Mouse (Mus musculus): ENCODE measurements around the gene Tdg. TPM values are rescaled to one million over a fixed set of nuclear protein-coding genes. Genes with fewer than 3 reads are reported as not detected.

Tdg gene
- polyA plus RNA-seq, 1 experiment from 2014 or later, result 205 TPM

- Histone ChIP-seq H3K4me1 (peaks cover 5% of the 10 kb centered on the region), H3K9me3 (peaks cover 5% of the 10 kb centered on the region; the same call in 1 of the 2 replicates), H3K27ac (no peak overlapping the region), H3K4me3 (no peak overlapping the region), H3K4me2 (replicated peaks) (no peak overlapping the region), H3K27me3 (no peaks in the 10 kb centered on the region), H3K9ac (no peak overlapping the region), H3K36me3 (peaks cover 77% of the 10 kb centered on the region)
- ATAC-seq (ENCODE audit: insufficient number of reproducible peaks, insufficient read depth, low FRiP score, low TSS enrichment), result no peak
- 91% methylated on average over 3 of the region's 3 CpGs for WGBS
Measured at GRCm38 (mm10) chr10:82636321-82636720, 6.7 kb downstream of the Tdg start.

- WGBS, result 92% methylated on average over 8 of the region's 8 CpGs
- Histone ChIP-seq H3K9me3 (no peaks in the 10 kb centered on the region), H3K27me3 (no peaks in the 10 kb centered on the region), H3K9ac (no peak overlapping the region), H3K4me3 (no peak overlapping the region), H3K4me1 (no peaks in the 10 kb centered on the region), H3K36me3 (peaks cover 82% of the 10 kb centered on the region), H3K27ac (no peak overlapping the region), H3K4me2 (replicated peaks) (no peak overlapping the region)
- no peak for ATAC-seq (ENCODE audit: insufficient number of reproducible peaks, insufficient read depth, low FRiP score, low TSS enrichment)
Measured at GRCm38 (mm10) chr10:82639032-82639698, 9.5 kb downstream of the Tdg start.

GRCm38 (mm10) chr10:82641481-82641880 lies 11.9 kb downstream of the Tdg start:
- H3K36me3 ChIP-seq, result peaks cover 93% of the 10 kb centered on the region
- no peak for ATAC-seq (ENCODE audit: insufficient number of reproducible peaks, insufficient read depth, low FRiP score, low TSS enrichment)
- H3K4me2 ChIP-seq (replicated peaks), result no peak overlapping the region
- no peak overlapping the region for H3K4me3 ChIP-seq
- no peak overlapping the region for H3K27ac ChIP-seq
- no peaks in the 10 kb centered on the region for H3K27me3 ChIP-seq
- H3K9me3 ChIP-seq, result no peaks in the 10 kb centered on the region
- no peaks in the 10 kb centered on the region for H3K4me1 ChIP-seq
- 91% methylated on average over 9 of the region's 9 CpGs for WGBS
- no peak overlapping the region for H3K9ac ChIP-seq

GRCm38 (mm10) chr10:82646083-82646482 lies 16.5 kb downstream of the Tdg start:
- no peak overlapping the region for H3K9ac ChIP-seq
- peaks cover 75% of the 10 kb centered on the region for H3K36me3 ChIP-seq
- no peak overlapping the region for H3K4me3 ChIP-seq
- WGBS, result 93% methylated on average over 8 of the region's 8 CpGs
- no peaks in the 10 kb centered on the region for H3K27me3 ChIP-seq
- H3K4me2 ChIP-seq (replicated peaks), result no peak overlapping the region
- H3K27ac ChIP-seq, result no peak overlapping the region
- H3K4me1 ChIP-seq, result no peaks in the 10 kb centered on the region
- ATAC-seq (ENCODE audit: insufficient number of reproducible peaks, insufficient read depth, low FRiP score, low TSS enrichment), result no peak; the same call in 1 of the 2 replicates
- H3K9me3 ChIP-seq, result no peaks in the 10 kb centered on the region

GRCm38 (mm10) chr10:82647205-82647811 lies 17.7 kb downstream of the Tdg start:
- Histone ChIP-seq H3K4me2 (replicated peaks) (no peak overlapping the region), H3K27me3 (no peaks in the 10 kb centered on the region), H3K27ac (no peak overlapping the region), H3K4me3 (no peak overlapping the region), H3K9me3 (no peaks in the 10 kb centered on the region), H3K4me1 (no peaks in the 10 kb centered on the region), H3K9ac (no peak overlapping the region), H3K36me3 (peaks cover 76% of the 10 kb centered on the region)
- ATAC-seq (ENCODE audit: insufficient number of reproducible peaks, insufficient read depth, low FRiP score, low TSS enrichment), result no peak
- 91% methylated on average over 17 of the region's 17 CpGs for WGBS

GRCm38 (mm10) chr10:82651221-82651620 lies 21.6 kb downstream of the Tdg start:
- Histone ChIP-seq H3K9ac (no peak overlapping the region), H3K4me3 (no peak overlapping the region), H3K9me3 (no peaks in the 10 kb centered on the region), H3K4me1 (no peaks in the 10 kb centered on the region), H3K27me3 (no peaks in the 10 kb centered on the region), H3K4me2 (replicated peaks) (no peak overlapping the region), H3K27ac (no peak overlapping the region), H3K36me3 (peaks cover 41% of the 10 kb centered on the region)
- ATAC-seq (ENCODE audit: insufficient number of reproducible peaks, insufficient read depth, low FRiP score, low TSS enrichment), result no peak
- 89% methylated on average over 5 of the region's 5 CpGs for WGBS

- Histone ChIP-seq H3K9me3 (no peaks in the 10 kb centered on the region), H3K4me3 (no peak overlapping the region), H3K36me3 (peaks cover 28% of the 10 kb centered on the region), H3K9ac (no peak overlapping the region), H3K27ac (no peak overlapping the region), H3K4me2 (replicated peaks) (no peak overlapping the region), H3K4me1 (no peaks in the 10 kb centered on the region), H3K27me3 (no peaks in the 10 kb centered on the region)
- ATAC-seq (ENCODE audit: insufficient number of reproducible peaks, insufficient read depth, low FRiP score, low TSS enrichment), result no peak
- 66% methylated on average over 5 of the region's 5 CpGs for WGBS
Measured at GRCm38 (mm10) chr10:82652625-82653024, 23.0 kb downstream of the Tdg start.

- Histone ChIP-seq H3K9ac (no peak overlapping the region), H3K27me3 (no peaks in the 10 kb centered on the region), H3K4me1 (no peaks in the 10 kb centered on the region), H3K36me3 (peaks cover 20% of the 10 kb centered on the region), H3K9me3 (no peaks in the 10 kb centered on the region), H3K27ac (no peak overlapping the region), H3K4me3 (no peak overlapping the region), H3K4me2 (replicated peaks) (no peak overlapping the region)
- WGBS, result 80% methylated on average over 3 of the region's 3 CpGs
- no peak for ATAC-seq (ENCODE audit: insufficient number of reproducible peaks, insufficient read depth, low FRiP score, low TSS enrichment)
Measured at GRCm38 (mm10) chr10:82654581-82654980, 25.0 kb downstream of the Tdg start.

- H3K27ac ChIP-seq, result no peak overlapping the region
- peaks cover 4% of the 10 kb centered on the region; the same call in 1 of the 2 replicates for H3K4me1 ChIP-seq
- ATAC-seq (ENCODE audit: insufficient number of reproducible peaks, insufficient read depth, low FRiP score, low TSS enrichment), result no peak
- 89% methylated on average over 8 of the region's 8 CpGs for WGBS
- H3K9me3 ChIP-seq, result no peaks in the 10 kb centered on the region
- no peak overlapping the region for H3K9ac ChIP-seq
- H3K27me3 ChIP-seq, result no peaks in the 10 kb centered on the region
- 0 out of 2 replicates have a peak, but pooled peaks cover 3% of the 10 kb centered on the region for H3K36me3 ChIP-seq
- no peak overlapping the region for H3K4me2 ChIP-seq (replicated peaks)
- H3K4me3 ChIP-seq, result no peak overlapping the region
Measured at GRCm38 (mm10) chr10:82661820-82662219, 32.2 kb downstream of the Tdg start.

- WGBS, result 84% methylated on average over 14 of the region's 14 CpGs
- H3K36me3 ChIP-seq, result 0 out of 2 replicates have a peak, but pooled peaks cover 3% of the 10 kb centered on the region
- no peak overlapping the region for H3K4me2 ChIP-seq (replicated peaks)
- H3K9me3 ChIP-seq, result no peaks in the 10 kb centered on the region
- ATAC-seq (ENCODE audit: insufficient number of reproducible peaks, insufficient read depth, low FRiP score, low TSS enrichment), result no peak
- no peak overlapping the region for H3K4me3 ChIP-seq
- no peak overlapping the region for H3K27ac ChIP-seq
- H3K9ac ChIP-seq, result no peak overlapping the region
- H3K4me1 ChIP-seq, result peaks cover 5% of the 10 kb centered on the region; the same call in 1 of the 2 replicates
- H3K27me3 ChIP-seq, result no peaks in the 10 kb centered on the region
Measured at GRCm38 (mm10) chr10:82662267-82662990, 32.8 kb downstream of the Tdg start.

GRCm38 (mm10) chr10:82663289-82663688 lies 33.7 kb downstream of the Tdg start:
- WGBS, result 80% methylated on average over 2 of the region's 2 CpGs
- no peak for ATAC-seq (ENCODE audit: insufficient number of reproducible peaks, insufficient read depth, low FRiP score, low TSS enrichment)
- H3K9me3 ChIP-seq, result no peaks in the 10 kb centered on the region
- no peak overlapping the region for H3K9ac ChIP-seq
- no peak overlapping the region for H3K4me3 ChIP-seq
- H3K27ac ChIP-seq, result no peak overlapping the region
- H3K4me2 ChIP-seq (replicated peaks), result no peak overlapping the region
- H3K4me1 ChIP-seq, result peaks cover 5% of the 10 kb centered on the region; the same call in 1 of the 2 replicates
- H3K27me3 ChIP-seq, result no peaks in the 10 kb centered on the region
- H3K36me3 ChIP-seq, result 0 out of 2 replicates have a peak, but pooled peaks cover 3% of the 10 kb centered on the region

GRCm38 (mm10) chr10:82665951-82666350 lies 36.3 kb downstream of the Tdg start:
- no peak for ATAC-seq (ENCODE audit: insufficient number of reproducible peaks, insufficient read depth, low FRiP score, low TSS enrichment)
- Histone ChIP-seq H3K9me3 (no peaks in the 10 kb centered on the region), H3K9ac (no peak overlapping the region)

More at GRCm38 (mm10) chr10:82665951-82666350, 36.3 kb downstream of the Tdg start:
- H3K4me2 ChIP-seq (replicated peaks), result no peak overlapping the region
- no peaks in the 10 kb centered on the region for H3K27me3 ChIP-seq
- H3K4me1 ChIP-seq, result peaks cover 5% of the 10 kb centered on the region; the same call in 1 of the 2 replicates
- no peak overlapping the region for H3K4me3 ChIP-seq
- no peaks in the 10 kb centered on the region for H3K36me3 ChIP-seq
- H3K27ac ChIP-seq, result no peak overlapping the region
- 60% methylated on average over 3 of the region's 3 CpGs for WGBS

Data from embryonic facial prominence, embryonic 12.5 days (tissue).